Mouse (Mus musculus) kidney, adult 18-20 months (tissue): Measurements from ENCODE around the gene Aff3.

Experiments used
- DNase-seq: peaks from one replicate; pipeline ENCODE4 v3.0.0; 2021

Gene Aff3

DNA sequence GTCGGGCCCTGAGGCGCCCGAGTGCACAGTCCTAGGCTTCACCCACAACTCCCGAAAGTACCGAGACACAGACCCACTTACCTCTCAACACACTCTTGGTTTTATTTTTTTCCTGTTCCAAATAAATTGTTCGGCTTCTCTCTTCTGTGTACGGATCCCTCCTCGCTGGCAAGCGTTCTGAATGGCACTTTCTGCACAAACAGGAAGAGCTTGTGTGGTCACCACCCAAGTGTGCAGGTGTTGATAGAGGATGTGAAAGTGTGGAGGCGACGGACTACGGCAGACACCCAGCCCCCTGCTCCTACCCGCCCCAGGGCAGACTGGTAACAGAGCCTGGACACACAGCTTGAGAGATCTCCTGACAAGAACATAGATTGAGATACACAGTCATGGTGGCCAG lies at the start of gene Aff3:
Aff3 (minus strand) TSS at position 179 of the 400 bp plus-strand sequence.
- DNase-seq, result no peak

DNA sequence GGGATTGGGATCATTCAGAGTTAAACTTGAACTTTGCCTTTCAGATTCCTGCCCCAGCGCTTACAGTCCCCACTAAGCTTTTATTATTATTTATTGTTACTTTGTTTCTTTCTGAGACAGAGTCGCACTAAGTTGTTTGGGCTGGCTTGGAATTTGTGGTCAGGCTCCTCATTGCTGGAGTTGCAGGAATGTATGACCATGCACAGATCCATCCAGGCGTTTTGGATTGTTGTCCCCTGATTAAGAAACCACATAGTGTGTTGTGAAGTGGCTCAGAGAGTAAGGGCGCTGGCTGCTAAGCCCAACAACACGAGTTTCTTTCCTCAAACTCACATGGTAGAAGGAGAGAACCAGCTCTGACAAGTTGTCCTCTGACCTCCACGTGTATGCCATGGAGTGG lies 35.9 kb upstream of the Aff3 start:
- DNase-seq, result no peak

DNA sequence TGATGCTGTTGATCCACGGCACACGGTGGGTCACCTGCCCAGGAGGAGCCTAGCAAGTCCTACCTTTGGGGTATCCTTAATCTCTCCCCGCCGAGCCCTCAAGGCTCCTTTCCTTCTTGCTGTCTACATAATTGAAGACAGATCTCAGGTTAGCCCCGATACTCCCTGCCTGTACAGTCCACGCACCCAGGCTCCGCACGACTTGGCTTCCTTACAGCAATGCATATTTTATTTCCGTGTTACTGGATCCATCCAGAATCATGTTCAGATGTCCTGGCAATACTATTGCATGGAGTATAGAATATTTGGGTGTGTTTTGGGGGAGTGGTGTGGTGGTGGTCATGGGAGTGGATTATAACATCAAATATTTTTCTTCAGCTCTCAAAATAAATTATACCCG lies 34.5 kb upstream of the Aff3 start:
- DNase-seq, result no peak

DNA sequence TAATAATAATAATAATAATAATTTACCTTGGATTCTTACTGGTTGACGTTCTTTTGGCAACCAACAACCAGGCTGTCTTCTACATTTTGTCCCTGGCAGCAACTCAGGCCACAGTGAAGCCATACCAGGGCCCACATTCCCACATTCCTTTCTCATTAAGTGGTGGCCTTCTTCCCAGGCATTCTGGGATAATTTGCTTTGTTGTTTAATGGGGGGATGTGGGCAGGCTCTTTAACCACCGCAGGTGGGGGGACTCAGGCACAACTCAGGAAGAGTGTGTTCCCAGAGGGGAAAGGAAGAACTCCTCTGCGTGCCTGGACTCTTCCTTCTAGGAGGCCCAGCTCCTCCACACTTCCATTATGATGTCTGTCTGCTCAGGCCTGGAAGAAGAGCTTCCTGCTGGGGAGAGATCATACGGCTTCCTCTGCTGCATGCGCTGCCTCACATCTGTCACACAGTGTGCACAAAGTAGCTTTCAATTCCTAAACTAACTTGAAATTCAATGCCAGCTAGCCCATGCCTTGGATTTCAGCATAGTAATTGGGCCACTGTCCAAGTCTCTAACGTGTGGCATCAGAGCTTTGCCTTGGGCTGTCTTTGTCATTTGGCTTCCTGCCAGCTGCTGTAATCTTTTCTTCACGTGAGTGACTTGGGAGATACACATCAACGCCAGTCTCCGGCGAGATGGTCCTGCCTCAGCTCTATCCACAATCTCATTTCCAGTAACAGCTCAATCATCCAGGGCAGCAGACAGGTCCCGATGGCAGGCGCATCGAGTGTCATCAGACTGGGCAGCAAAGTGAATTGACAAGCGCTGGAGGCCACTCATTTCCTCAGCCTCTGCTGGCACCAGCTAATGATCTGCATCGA lies 31.3 kb upstream of the Aff3 start:
- DNase-seq, result no peak

DNA sequence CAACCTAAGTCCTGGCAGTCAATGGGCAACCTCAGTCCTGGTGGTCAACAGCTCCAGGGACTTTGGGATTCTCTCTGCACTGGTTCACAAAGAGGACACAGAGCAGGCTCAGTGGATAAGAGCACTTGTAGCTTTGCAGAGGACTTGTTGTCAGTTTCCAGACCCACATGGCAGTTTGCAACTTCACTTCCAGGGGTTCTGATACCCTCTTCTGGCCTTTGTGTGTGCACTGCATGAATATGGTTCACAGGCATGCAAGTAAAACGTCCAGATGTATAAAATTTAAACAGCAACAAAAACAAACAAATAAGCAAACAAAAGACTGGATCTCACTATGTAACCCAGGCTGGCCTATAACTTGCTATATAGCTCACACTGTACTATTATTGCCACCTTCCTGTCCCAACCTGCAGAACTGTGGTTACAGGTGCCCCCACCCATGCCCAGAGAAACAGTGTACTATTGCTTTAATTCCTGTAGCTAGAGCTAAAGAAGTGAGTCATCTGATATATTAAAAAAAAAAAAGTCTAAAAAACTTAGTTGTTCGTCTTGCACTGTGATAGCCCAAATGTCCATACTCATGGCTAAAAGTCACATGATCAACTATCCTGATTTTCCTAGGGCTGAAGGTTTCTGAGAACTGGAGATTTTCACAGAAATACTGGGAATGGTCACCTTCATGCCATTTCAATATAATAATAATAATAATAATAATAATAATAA lies 30.5 kb upstream of the Aff3 start:
- DNase-seq, result no peak

DNA sequence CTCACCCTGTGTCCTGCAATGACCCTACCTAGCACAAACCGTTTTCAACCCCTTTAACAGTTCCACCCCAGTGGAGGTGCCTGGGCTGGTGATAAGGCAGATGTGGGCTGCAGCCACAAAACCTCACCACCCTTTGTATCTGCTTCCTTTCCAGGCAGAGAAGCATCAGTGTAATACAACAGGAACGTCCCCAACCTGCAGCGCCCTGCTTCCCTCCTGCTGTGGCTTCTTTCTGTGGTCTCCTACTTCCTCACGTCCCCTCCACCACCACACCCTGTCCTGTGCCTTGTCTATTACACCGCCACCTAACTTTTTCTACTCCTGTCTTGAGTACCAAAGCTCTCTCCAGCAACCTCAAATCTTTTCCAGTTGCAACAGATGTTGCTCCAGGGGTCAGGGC lies 29.4 kb upstream of the Aff3 start:
- DNase-seq, result no peak

DNA sequence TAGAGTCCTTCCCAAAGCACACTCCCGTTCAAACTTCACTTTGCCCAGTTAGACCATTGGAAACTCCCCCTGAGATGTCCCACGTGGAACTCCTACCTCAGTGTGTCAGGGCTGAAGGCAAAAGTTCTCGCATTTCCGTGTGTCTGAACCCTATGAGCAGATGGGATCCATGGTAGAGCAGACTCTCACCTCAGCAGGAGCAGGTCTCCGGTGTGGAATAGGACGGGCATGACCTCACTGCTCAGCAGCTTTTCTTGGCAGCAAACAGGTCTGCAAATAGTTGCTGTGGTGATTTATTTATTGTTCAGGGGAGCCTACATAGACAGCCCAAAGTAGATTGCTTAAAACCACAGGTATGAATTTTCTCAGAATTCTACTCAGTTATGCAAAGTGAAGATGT lies 25.7 kb upstream of the Aff3 start:
- DNase-seq, result no peak

DNA sequence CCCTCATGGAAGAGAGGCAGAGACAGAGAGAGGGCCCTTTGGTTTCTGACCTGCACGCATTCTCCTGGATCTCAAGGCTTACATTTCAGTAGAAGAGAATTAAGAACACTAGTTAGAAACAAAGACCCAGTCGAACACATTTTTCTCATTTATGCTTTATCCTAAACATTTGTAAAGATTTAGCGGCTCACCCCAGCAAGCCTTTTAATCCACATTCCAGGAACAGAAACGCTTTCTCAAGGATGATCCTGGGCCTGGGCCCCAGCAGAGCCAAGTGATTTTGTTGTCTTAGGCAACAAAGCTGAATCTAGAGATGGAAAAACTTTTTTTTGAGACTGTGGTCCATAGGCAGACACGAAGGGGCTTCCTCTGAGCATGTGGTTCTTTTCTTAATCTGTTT lies 23.5 kb upstream of the Aff3 start:
- DNase-seq, result no peak

DNA sequence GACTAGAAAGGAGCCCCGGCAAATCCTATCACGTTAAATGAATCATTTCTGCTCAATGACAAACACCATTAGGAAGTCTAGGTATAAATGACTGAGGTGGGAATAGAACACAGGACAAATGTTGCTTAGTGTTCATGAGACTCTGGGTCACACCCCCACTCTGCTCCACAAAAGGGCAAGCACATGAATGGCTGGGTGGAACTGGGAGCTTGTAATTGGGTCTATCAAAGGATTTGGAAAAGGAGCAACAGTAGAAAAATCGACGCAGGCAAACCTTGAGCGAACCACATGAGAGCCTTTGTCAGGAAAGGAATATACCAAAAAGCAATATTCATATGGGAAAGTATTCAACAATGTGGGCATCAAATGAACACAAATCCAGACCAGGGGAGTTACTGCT lies 21.0 kb upstream of the Aff3 start:
- no peak for DNase-seq

DNA sequence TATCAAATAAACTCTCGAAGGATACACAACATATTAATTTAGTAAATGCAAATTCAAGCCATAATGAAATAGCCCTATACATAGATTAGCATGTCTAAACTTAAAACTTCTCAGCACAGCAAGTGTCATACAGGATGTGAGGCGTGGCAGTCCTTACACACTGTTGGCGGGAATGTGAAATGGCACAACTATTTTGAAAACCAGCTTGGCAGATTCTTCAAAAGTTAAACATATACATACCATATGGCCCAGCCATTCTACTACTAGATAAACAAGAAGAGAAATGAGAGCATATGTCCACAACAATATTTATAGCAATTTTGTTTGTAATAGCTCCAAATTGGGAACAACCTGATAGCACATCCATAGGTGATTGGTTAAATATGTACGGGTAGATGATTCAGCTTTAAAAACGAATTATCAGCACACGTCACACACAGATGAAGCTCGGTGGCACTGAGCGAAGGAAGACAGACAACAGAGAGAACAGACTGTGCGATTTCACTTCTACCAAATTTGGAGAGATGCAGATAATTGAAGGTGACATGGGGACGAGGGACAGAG lies 18.5 kb upstream of the Aff3 start:
- DNase-seq, result no peak

DNA sequence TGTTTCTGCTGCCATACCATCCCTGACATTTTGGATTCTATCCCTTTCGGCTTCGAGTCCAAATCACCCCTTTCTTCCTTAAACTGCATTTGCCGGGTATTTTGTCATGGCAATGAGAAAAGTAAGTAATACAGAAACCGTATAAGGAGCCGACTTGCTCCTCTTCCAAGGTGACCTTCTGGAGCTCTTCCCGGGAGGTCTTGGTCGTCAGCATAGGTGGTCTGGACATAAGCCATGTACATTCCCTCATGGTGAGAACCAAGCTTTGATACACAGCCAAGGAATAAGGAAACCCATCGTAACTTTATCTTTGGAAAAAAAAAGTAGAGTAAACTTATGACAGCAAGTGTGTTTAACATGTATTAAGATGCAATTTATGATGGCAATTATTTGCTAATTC lies 15.1 kb upstream of the Aff3 start:
- DNase-seq, result no peak

DNA sequence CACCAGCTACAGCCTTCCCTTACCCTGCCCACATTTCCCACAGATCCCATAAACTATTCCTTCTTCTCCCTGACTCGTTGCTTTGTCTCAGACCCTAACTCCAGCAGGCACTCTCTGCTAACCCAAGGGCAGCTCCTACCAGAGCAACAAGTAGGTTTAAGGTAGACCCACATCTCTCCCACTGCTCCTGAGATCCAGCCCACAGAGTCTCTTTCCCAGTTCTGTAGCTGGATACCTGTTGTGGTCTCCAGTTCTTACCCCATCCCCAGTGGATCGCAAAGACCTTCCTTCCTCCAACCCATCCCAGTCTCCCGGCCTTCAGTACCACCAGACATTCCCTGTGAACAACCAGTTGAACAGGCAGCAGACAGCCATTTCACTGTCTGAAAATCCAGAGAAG lies 7.0 kb upstream of the Aff3 start:
- no peak for DNase-seq

DNA sequence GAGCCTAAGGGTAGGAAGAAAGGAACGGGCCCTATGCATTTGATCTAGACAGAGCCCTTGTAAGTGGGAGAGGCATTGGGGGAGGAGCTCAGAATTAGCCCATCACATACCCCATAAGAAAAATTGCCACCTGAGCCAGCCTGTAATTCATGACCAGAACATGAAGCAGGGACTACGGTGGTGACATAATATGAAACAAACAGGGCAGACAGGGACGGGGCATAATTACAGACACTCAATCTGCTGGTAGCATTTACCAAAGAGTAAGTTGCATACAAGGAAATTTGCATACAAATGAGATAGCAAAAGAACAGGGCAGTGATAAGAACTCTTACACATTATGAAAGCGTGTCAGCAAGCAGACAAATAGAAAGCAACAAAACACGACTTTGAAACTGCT lies 6.3 kb upstream of the Aff3 start:
- no peak for DNase-seq

DNA sequence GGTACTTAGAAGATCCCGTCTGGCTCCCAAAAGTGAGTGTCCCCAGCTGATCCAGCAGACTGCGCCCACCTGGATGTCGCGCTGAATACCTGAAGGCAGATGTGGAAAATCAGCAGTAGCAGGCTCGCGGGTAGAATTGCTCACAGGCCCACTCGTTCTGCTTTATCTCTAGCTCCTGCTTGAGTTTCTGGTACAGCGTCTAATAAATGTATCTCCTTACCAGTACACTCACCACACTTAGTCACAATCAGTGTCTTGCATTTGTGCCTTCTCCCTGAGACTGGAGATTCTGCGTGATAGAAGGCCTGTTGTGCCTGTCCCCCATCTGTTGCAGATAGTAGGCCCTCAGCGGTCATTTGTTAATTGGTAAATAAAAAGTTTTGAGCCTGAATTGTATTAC lies 3.6 kb upstream of the Aff3 start:
- no peak for DNase-seq

DNA sequence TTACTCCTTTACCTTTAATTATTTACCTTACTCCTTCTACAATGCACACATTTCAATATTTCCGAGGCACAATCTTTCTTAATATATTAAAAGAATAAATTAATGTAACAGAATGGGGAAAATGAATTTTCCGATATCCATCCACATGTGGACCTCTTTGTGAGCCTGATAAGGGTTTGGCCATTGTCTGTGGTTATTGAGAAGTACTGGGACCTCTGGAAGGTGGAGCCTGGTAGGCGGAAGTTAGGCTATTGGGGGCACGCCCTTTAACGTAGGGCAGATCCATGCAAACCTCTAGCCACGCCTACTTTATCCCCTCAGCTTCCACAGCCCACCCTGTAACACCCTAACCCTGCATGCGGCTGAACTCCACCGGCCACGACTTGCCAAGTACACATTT lies 3.1 kb upstream of the Aff3 start:
- DNase-seq, result no peak

DNA sequence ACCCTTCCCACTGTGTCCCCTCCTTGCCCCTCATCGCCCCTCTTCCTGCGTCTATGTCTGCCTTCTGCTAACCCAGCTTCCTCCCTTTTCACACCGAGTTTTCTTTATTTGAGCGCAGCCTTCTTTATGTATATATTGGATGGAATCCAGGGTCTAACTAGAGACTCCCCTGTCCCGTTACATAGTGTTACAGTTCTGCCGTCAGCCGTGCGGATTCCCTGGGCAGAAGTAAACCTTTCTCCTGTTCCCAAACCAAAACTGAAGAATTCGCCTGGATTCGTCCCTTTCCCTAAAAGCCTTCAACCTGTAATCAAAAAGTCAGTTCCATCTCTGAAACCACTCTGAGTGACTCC lies 2.0 kb upstream of the Aff3 start:
- no peak for DNase-seq

DNA sequence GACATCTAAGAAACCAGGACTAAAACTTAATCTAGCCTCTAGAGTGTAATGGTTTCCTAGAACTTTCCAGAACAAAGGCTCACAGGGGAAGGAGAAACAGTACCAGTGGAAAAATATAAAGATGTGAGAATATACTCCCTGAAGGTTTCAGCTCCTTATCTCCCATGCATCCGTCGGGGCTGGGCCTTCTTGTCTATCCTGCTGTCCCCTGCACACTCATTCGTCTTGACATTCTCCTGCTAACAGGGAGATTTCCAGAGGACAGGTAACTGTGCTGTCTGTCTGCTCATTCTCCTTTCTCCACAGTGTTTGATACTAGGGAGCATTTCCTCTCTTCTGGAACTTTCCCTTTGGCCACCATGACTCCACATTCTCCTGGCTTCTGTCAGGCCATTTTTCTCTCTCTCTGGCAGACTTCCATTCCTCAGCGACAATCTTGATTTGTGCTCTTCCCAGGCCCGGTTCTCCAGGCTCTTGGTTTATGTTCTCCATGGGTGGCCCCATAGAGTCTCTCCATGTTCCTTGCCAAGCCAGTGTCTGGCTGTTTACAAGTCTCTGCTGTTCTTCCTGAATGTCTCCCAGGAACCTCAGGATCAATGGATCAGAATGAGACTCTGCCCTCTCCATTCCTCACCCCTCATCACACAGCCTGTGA lies 1.5 kb upstream of the Aff3 start:
- DNase-seq, result no peak

DNA sequence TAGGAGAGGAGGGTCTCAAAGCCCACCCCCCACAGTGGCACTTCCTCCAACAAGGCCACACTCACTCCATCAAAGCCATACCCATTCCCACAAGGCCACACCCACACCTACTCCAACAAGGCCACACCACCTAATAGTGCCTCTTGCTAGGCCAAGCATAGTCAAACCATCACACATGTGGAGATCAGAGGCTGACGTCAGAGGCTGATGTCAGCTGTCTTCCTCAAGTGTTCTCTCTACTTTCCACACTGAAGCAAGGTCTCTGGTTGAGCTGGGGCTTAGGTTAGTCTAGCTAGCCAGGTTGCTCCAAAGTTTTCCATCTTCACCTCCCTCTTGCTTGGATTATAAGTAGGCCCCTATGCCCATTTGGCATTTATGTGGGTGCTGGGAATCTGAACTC lies 856 bp upstream of the Aff3 start:
- DNase-seq, result no peak

DNA sequence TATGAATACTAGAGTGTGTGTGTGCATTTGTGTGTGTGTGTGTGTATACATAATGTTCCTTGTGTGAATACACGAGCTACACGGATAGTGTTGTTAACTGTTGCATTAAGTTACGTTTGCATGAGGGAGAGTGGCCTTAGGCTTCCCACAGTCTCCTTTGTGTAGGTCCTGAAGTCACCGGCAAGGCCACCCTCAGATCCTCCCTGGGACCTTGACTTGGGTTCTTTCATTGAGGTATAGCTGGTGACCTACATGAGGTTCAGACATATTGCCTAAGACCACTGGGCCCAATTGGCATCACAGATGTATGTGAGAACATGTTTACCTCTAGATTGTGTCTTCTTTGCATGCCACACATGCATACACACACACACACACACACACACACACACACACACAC lies 494 bp downstream of the Aff3 start:
- DNase-seq, result no peak

DNA sequence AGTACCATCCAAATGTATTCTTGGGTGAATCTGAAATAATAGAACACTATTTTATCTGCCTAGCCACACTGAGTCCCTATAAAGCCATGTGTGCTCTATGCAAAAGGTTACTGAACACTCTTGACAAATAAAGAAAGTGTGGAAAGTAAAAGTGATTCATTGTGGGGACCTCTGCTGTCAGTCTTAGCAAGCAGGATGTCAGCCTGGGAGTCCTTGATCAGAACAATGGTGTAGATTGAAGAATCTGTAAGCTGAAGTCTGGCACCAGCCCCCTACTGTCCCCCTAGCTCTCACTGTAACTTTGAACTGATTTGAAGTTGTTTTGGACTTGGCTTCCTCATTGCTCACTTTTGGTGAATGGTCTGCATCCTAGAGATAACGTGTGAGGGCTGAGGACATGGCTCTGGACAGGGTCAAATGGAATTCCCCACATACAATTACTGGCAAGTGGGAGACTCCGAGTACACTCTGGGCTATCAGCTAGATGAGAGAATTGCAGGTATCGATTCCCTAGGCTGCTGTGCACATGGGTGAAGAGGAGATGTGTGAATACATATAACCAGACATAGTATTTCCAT lies 2.0 kb downstream of the Aff3 start:
- DNase-seq, result no peak

DNA sequence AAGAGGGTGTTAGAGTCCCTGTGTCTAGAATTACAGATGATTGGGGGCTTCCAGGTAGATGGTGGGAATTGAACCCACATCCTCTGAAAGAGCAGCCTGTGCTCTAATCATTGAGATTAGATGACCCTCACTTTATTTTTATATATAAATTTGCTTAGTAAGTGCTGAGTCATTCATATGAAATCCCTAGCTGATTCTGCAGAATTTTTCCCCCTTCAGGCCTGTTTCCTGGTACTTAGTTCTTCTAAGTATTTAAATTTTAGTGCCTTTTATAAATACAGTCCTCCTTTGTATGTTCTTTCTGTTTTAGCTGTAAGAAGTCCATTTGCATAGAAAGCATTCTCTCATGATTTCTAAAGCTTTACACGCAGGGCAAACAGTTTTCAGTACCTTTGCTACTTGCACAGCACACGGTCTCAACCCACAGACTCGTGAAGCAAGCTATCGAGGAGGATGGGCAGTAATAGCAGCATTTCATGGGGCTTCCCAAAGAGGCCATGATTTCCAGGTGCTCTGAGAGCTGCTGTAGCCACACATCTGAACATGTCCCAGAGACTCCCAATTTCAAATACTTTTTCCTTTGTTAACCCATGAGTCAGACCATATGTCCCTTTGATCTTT lies 5.7 kb downstream of the Aff3 start:
- no peak for DNase-seq

DNA sequence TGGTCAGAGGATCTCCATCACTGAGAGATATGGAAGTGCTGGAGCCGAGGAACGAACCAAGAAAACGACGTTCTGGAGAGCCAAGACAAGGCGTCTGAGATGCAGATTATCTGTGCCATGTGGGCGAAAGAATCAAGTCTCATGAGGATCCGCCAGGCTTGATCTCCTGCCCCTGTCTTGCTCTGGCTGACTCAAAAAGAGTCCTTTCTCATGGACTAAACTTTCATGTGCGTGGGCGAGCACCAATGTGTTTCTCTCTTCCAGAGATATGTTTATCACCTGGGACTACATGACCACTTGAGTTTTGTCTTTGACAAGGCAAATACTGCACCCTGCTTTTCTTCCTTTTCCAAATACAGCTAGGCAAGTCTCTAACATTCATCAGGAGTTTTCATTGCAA lies 6.4 kb downstream of the Aff3 start:
- no peak for DNase-seq

DNA sequence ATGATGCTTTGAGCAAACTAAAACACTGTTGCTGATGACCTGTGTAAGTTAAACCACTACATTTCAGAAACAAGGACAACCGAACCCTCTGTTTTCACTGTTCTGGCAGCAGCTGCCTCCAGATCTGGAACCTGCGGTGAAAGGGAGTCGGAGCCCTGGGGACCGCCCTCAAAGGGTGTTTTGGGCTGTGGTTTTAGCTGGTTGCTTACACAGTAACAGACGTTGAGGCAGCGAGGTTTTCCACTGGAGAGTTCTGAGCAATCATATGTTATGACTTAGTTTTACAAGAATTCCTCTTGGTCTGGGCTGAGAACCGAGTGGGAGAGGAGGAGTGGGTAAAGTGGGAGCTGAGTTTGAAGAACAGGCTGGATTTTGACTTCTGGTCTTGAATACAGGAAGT lies 7.1 kb downstream of the Aff3 start:
- DNase-seq, result no peak
